Mouse (Mus musculus) CH12.LX (cell line): Measurements from ENCODE around the gene Slc9a3r1.

ENCODE experiments used
- CHD1 ChIP-seq: IDR thresholded peaks from 2 replicates; pipeline ENCODE4 v1.6.1; 2012; ENCODE audit warnings: low read depth, low read length, improper control_type of control experiment, inconsistent platforms
- CHD2 ChIP-seq: IDR thresholded peaks from 2 replicates; pipeline ENCODE4 v1.6.1; 2011; ENCODE audit warnings: low read length, improper control_type of control experiment
- CTCF ChIP-seq, 2 experiments: IDR thresholded peaks in 1 of 2; conservative IDR thresholded peaks in 1 of 2; 2 replicates each; pipeline ENCODE4 v1.5.1; 2011 to 2012; ENCODE audit warnings: low read depth in 2 of 2, low read length in 2 of 2, improper control_type of control experiment in 1 of 2, inconsistent platforms in 1 of 2, mild to moderate bottlenecking in 1 of 2, moderate library complexity in 1 of 2
- EP300 ChIP-seq: IDR thresholded peaks from 2 replicates; pipeline ENCODE4 v1.6.1; 2011; ENCODE audit warnings: low read length, improper control_type of control experiment
- GABPA ChIP-seq: IDR thresholded peaks from 2 replicates; pipeline ENCODE4 v1.6.1; 2012; ENCODE audit warnings: low read depth, low read length, improper control_type of control experiment, inconsistent platforms; ENCODE audit not compliant: insufficient replicate concordance
- JUND ChIP-seq: conservative IDR thresholded peaks from 2 replicates; pipeline ENCODE4 v1.6.1; 2011; ENCODE audit warnings: low read depth, low read length, improper control_type of control experiment
- POLR2A ChIP-seq: IDR thresholded peaks from 2 replicates; pipeline ENCODE4 v1.6.1; 2011; ENCODE audit warnings: low read depth, mild to moderate bottlenecking, improper control_type of control experiment, low read length
- SIN3A ChIP-seq: IDR thresholded peaks from 2 replicates; pipeline ENCODE4 v1.6.1; 2012; ENCODE audit warnings: low read length, improper control_type of control experiment, inconsistent platforms

DNA sequence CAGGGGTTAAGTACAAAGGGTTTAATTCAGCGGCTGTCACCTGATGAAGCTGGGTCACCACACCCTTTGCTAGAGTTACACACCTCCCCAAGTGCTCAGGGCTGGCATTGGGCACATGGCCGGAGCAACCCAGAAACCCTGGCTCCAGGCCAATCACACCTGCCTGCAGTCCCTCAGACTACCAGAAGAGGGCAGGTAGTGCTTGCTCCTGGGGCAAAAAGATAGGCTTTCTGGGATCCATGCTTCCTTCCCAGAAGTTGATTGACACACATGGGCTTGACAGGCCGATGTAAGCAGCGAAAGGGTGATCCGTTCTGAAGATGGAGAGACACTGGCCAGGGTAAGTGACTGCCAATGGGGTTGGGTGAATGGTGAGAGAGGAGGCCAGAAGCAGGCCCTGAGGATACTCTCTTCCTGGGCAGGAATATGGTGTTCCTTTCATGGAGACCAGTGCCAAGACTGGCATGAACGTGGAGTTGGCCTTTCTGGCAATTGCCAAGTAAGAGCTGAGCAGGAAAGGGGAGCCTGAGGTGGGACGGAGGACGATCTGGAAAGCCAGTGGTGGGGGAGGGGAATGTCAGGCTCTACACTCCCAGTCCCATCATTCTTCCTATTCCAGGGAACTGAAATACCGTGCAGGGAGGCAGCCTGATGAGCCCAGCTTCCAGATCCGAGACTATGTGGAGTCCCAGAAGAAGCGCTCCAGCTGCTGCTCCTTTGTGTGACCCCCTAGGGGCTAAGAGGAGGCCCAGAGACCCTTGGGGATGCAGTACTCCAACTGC lies 2.9 kb upstream of the Slc9a3r1 start:
- no peak for TF ChIP-seq POLR2A
- TF ChIP-seq EP300, result no peak
- no peak for TF ChIP-seq CHD2
- 0 out of 2 replicates have a peak, but pooled peaks have one; percentile 12 for TF ChIP-seq JUND
- TF ChIP-seq GABPA, result no peak
- no peak for TF ChIP-seq SIN3A
- TF ChIP-seq CTCF (conservative IDR thresholded peaks at IDR 0.05 in 1 of 2, IDR thresholded peaks at IDR 0.05 in 1 of 2; ENCODE audit: low read depth in 2 of 2, low read length in 2 of 2), result peak; percentile 51 to 87
- no peak for TF ChIP-seq CHD1
